1 mouse cellular context compared by ENCODE assay signal in genomic region chr9:78527301-78527761, GRCm38 (mm10).
TF ChIP-seq lines count a peak whose summit lies in the region.

No protein-coding gene starts in this region.

TF ChIP-seq in CH12.LX, 34 proteins besides CTCF, POLR2A, EP300 and RAD21 (continued from another document):
- TF ChIP-seq USF2 (conservative IDR thresholded peaks at IDR 0.05; ENCODE audit: low read depth, low read length): peak; percentile 40
- TF ChIP-seq HCFC1 (IDR thresholded peaks at IDR 0.05; ENCODE audit: low read depth, low read length): peak; percentile 49; the same call in 1 of the 2 replicates
- no peak for TF ChIP-seq TBP (conservative IDR thresholded peaks at IDR 0.05; ENCODE audit: low read depth, low read length)
- no peak for TF ChIP-seq ZKSCAN1 (IDR thresholded peaks at IDR 0.05; ENCODE audit: borderline replicate concordance, low read depth, low read length)
- no peak for TF ChIP-seq NRF1 (IDR thresholded peaks at IDR 0.05; ENCODE audit: low read depth, low read length)
- 0 out of 2 replicates have a peak, but pooled peaks have one; percentile 34 for TF ChIP-seq CHD1 (IDR thresholded peaks at IDR 0.05; ENCODE audit: low read depth, low read length)
- no peak for TF ChIP-seq GABPA (IDR thresholded peaks at IDR 0.05; ENCODE audit: insufficient replicate concordance, low read depth, low read length)
- TF ChIP-seq PAX5 (IDR thresholded peaks at IDR 0.05; ENCODE audit: low read length): no peak
- peak; percentile 64 for TF ChIP-seq SMC3 (IDR thresholded peaks at IDR 0.05; ENCODE audit: low read depth, low read length)
- peak; percentile 47 for TF ChIP-seq USF1 (IDR thresholded peaks at IDR 0.05; ENCODE audit: low read depth, low read length)
- TF ChIP-seq POLR2AphosphoS2 (IDR thresholded peaks at IDR 0.05; ENCODE audit: low read depth, low read length): no peak
- peak; percentile 98 for TF ChIP-seq RCOR1 (conservative IDR thresholded peaks at IDR 0.05; ENCODE audit: low read depth, low read length)
